Comparison of ENCODE assay signal across 8 mouse cellular contexts in the genomic region with DNA sequence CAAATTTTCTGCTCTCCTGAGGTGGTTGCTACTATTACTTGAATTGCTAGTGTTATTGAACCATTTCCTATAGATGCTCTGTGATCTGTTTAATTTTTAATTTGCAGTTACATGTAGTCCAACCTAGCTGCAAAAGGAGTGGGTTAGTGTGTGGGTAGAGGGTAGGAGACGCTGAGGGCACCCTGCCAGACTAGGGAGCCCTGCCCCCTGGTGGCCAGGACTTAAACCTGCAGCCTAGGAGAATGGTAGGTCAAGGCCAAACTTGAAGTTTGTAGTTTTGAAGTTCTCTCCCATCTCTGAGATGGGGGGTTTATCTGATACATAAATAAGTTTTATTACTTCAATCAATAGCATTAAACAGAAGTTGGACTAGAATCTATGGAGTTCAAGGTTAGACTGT. TPM values are rescaled to one million over a fixed set of nuclear protein-coding genes. Genes with fewer than 3 reads are reported as not detected.
DNase-seq lines count a peak whose midpoint lies in the region; ATAC-seq and TF ChIP-seq lines count a peak whose summit lies in the region.

No protein-coding gene starts in this region.

- WGBS in heart, embryonic 10.5 days: 3% methylated on average over 1 of the region's 1 CpGs
- WGBS in forebrain, embryonic 10.5 days: 14% methylated on average over 1 of the region's 1 CpGs
- WGBS in hindbrain, postnatal 0 days: 5% methylated on average over 1 of the region's 1 CpGs
- WGBS in lung, postnatal 0 days: 0% methylated on average over 1 of the region's 1 CpGs

- TF ChIP-seq CTCF in hindbrain, postnatal 0 days (IDR thresholded peaks at IDR 0.05; ENCODE audit: low read depth): peak; percentile 94
- TF ChIP-seq CTCF in lung, postnatal 0 days (IDR thresholded peaks at IDR 0.05): peak; percentile 93

- no peaks in the 10 kb centered on the region for H3K36me3 ChIP-seq in heart, embryonic 10.5 days
- H3K36me3 ChIP-seq in forebrain, embryonic 10.5 days (replicated peaks): no peaks in the 10 kb centered on the region
- H3K36me3 ChIP-seq in hindbrain, postnatal 0 days (ENCODE audit: insufficient read depth, low read length): no peaks in the 10 kb centered on the region
- no peaks in the 10 kb centered on the region for H3K36me3 ChIP-seq in lung, postnatal 0 days (ENCODE audit: insufficient read depth, low read length)

- H3K27ac ChIP-seq in heart, embryonic 10.5 days: no peak overlapping the region
- H3K27ac ChIP-seq in forebrain, embryonic 10.5 days: peak overlapping the region; percentile 40; the same call in 1 of the 2 replicates
- no peak overlapping the region for H3K27ac ChIP-seq in hindbrain, postnatal 0 days
- no peak overlapping the region for H3K27ac ChIP-seq in lung, postnatal 0 days (ENCODE audit: low read length)

- H3K9ac ChIP-seq in hindbrain, postnatal 0 days (replicated peaks; ENCODE audit: low read length): no peak overlapping the region
- no peak overlapping the region for H3K9ac ChIP-seq in lung, postnatal 0 days (replicated peaks; ENCODE audit: low read depth)

- H3K27me3 ChIP-seq in heart, embryonic 10.5 days (ENCODE audit: insufficient read depth, poor library complexity, severe bottlenecking): peaks cover 63% of the 10 kb centered on the region
- H3K27me3 ChIP-seq in forebrain, embryonic 10.5 days (ENCODE audit: poor library complexity, severe bottlenecking): peaks cover 44% of the 10 kb centered on the region
- no peaks in the 10 kb centered on the region for H3K27me3 ChIP-seq in hindbrain, postnatal 0 days (ENCODE audit: insufficient read depth, low read length)
- H3K27me3 ChIP-seq in lung, postnatal 0 days (replicated peaks; ENCODE audit: insufficient read depth, low read length): no peaks in the 10 kb centered on the region

- H3K4me2 ChIP-seq in hindbrain, postnatal 0 days (ENCODE audit: low read depth, low read length): no peak overlapping the region
- no peak overlapping the region for H3K4me2 ChIP-seq in lung, postnatal 0 days (replicated peaks; ENCODE audit: low read depth, low read length)

- H3K9me3 ChIP-seq in heart, embryonic 10.5 days: no peaks in the 10 kb centered on the region
- no peaks in the 10 kb centered on the region for H3K9me3 ChIP-seq in forebrain, embryonic 10.5 days
- H3K9me3 ChIP-seq in hindbrain, postnatal 0 days (ENCODE audit: low read length): no peaks in the 10 kb centered on the region
- no peaks in the 10 kb centered on the region for H3K9me3 ChIP-seq in lung, postnatal 0 days (ENCODE audit: low read length)

- peak; percentile 67 for ATAC-seq in hindbrain, postnatal 0 days
- peak; percentile 57 for ATAC-seq in lung, postnatal 0 days

- DNase-seq in heart, adult 11 months: peak; percentile 90
- DNase-seq in heart, embryonic 10.5 days (ENCODE audit: low spot score): no peak
- DNase-seq in CD4-positive helper T cell, adult 2 months (ENCODE audit: low read depth, low spot score): peak; percentile 57
- peak; percentile 13 for DNase-seq in c-Kit-negative CD71-positive TER-119-positive erythroid progenitor cells, embryonic 14.5 days (ENCODE audit: low read depth, low spot score)
- peak; percentile 53 for DNase-seq in forebrain, embryonic 10.5 days (ENCODE audit: extremely low spot score, low spot score)
- peak; percentile 70 for DNase-seq in hindbrain, postnatal 0 days (ENCODE audit: low spot score)
- peak; percentile 54 for DNase-seq in lung, postnatal 0 days (ENCODE audit: low spot score)
- peak; percentile 48 to 75 for DNase-seq in spleen, postnatal 10 days (ENCODE audit: low spot score in 2 of 2)

- H3K4me3 ChIP-seq in heart, embryonic 10.5 days: no peak overlapping the region
- H3K4me3 ChIP-seq in forebrain, embryonic 10.5 days: no peak overlapping the region
- H3K4me3 ChIP-seq in hindbrain, postnatal 0 days (ENCODE audit: low read length): no peak overlapping the region
- H3K4me3 ChIP-seq in lung, postnatal 0 days (ENCODE audit: low read depth, low read length): no peak overlapping the region

- H3K4me1 ChIP-seq in heart, embryonic 10.5 days: peaks cover 3% of the 10 kb centered on the region; the same call in 1 of the 2 replicates
- peaks cover 66% of the 10 kb centered on the region for H3K4me1 ChIP-seq in forebrain, embryonic 10.5 days
- H3K4me1 ChIP-seq in hindbrain, postnatal 0 days (ENCODE audit: insufficient read depth, low read length): no peaks in the 10 kb centered on the region
- no peaks in the 10 kb centered on the region for H3K4me1 ChIP-seq in lung, postnatal 0 days (ENCODE audit: insufficient read depth, low read depth, low read length)

- TF ChIP-seq EP300 in lung, postnatal 0 days (IDR thresholded peaks at IDR 0.05): no peak

RNA-seq across cellular contexts. Expression of a gene that starts 16.5 kb away (rescaled TPM):
- 0.09 TPM in 1 of 2 replicates, not detected in the other for polyA plus RNA-seq in heart, embryonic 10.5 days (2016; fragmentation: Nextera tagmentation; extraction: Ambion mirVana)
- polyA plus RNA-seq in forebrain, embryonic 10.5 days (2016; fragmentation: Nextera tagmentation; extraction: Ambion mirVana): 0.46 and 0.47 TPM in 2 replicates
- total RNA-seq in hindbrain, postnatal 0 days (2014; rRNA removed): 8.6 and 10.0 TPM in 2 replicates
- 5.4 and 5.6 TPM in 2 replicates for polyA plus RNA-seq in hindbrain, postnatal 0 days (2015; fragmentation: Nextera tagmentation; extraction: Ambion mirVana)
- 0.04 TPM in 2 replicates for polyA plus RNA-seq in lung, postnatal 0 days (2015; fragmentation: Nextera tagmentation; extraction: Ambion mirVana)

RNA-seq across cellular contexts. Expression of a gene that starts 18.8 kb away (rescaled TPM):
- 8.0 and 8.6 TPM in 2 replicates for polyA plus RNA-seq in heart, embryonic 10.5 days (2016; fragmentation: Nextera tagmentation; extraction: Ambion mirVana)
- 10.6 and 10.8 TPM in 2 replicates for polyA plus RNA-seq in forebrain, embryonic 10.5 days (2016; fragmentation: Nextera tagmentation; extraction: Ambion mirVana)
- total RNA-seq in hindbrain, postnatal 0 days (2014; rRNA removed): 12.2 and 14.7 TPM in 2 replicates
- 2.7 and 3.0 TPM in 2 replicates for polyA plus RNA-seq in hindbrain, postnatal 0 days (2015; fragmentation: Nextera tagmentation; extraction: Ambion mirVana)
- 3.5 and 3.9 TPM in 2 replicates for polyA plus RNA-seq in lung, postnatal 0 days (2015; fragmentation: Nextera tagmentation; extraction: Ambion mirVana)

RNA-seq across cellular contexts. Expression of a gene that starts 28.4 kb away (rescaled TPM):
- polyA plus RNA-seq in heart, embryonic 10.5 days (2016; fragmentation: Nextera tagmentation; extraction: Ambion mirVana): not detected in 2 replicates
- 0.17 and 0.43 TPM in 2 replicates for polyA plus RNA-seq in forebrain, embryonic 10.5 days (2016; fragmentation: Nextera tagmentation; extraction: Ambion mirVana)
- 8.0 and 9.8 TPM in 2 replicates for total RNA-seq in hindbrain, postnatal 0 days (2014; rRNA removed)
- polyA plus RNA-seq in hindbrain, postnatal 0 days (2015; fragmentation: Nextera tagmentation; extraction: Ambion mirVana): 3.6 and 4.2 TPM in 2 replicates
- not detected in 2 replicates for polyA plus RNA-seq in lung, postnatal 0 days (2015; fragmentation: Nextera tagmentation; extraction: Ambion mirVana)

RNA-seq across cellular contexts. Expression of a gene that starts 59.7 kb away (rescaled TPM):
- polyA plus RNA-seq in heart, embryonic 10.5 days (2016; fragmentation: Nextera tagmentation; extraction: Ambion mirVana): 8.7 and 22.5 TPM in 2 replicates
- 0.86 and 2.0 TPM in 2 replicates for polyA plus RNA-seq in forebrain, embryonic 10.5 days (2016; fragmentation: Nextera tagmentation; extraction: Ambion mirVana)
- 546 and 572 TPM in 2 replicates for total RNA-seq in hindbrain, postnatal 0 days (2014; rRNA removed)
- polyA plus RNA-seq in hindbrain, postnatal 0 days (2015; fragmentation: Nextera tagmentation; extraction: Ambion mirVana): 119 and 123 TPM in 2 replicates
- 15.3 and 17.0 TPM in 2 replicates for polyA plus RNA-seq in lung, postnatal 0 days (2015; fragmentation: Nextera tagmentation; extraction: Ambion mirVana)
